Mouse (Mus musculus) neural tube, embryonic 14.5 days (tissue): ENCODE measurements at regions not wholly inside any gene's neighbourhood (a gene's known extent, or its start where the extent isn't known, plus 50 kb on each side); places are given as distances from the start of the nearest gene placed in this dataset.
A peak's percentile ranks its signal among the peaks of the same experiment; 100 is the strongest.

Experiments
- ATAC-seq: fragments of 200-750 bp; cut with Nextera tagmentation; 2 replicates; pipeline ENCODE4 v1.8.0; 2017; ENCODE audit warnings: low read depth, mild to moderate bottlenecking, moderate TSS enrichment, moderate library complexity
- H3K27ac ChIP-seq: fragments of 300-500 bp; sonication (generic); 2 replicates; pipeline ENCODE4 v1.5.1; 2014; ENCODE audit warnings: low read depth, mild to moderate bottlenecking, control low read depth, low read length, moderate library complexity, mixed read lengths
- H3K27me3 ChIP-seq: fragments of 300-500 bp; sonication (generic); 2 replicates; pipeline ENCODE4 v1.6.1; 2014; ENCODE audit warnings: low read length; ENCODE audit not compliant: control insufficient read depth, insufficient read depth
- H3K36me3 ChIP-seq: fragments of 300-500 bp; sonication (generic); 2 replicates; pipeline ENCODE4 v1.6.1; 2014; ENCODE audit warnings: low read length, mixed read lengths; ENCODE audit not compliant: control insufficient read depth, insufficient read depth
- H3K4me1 ChIP-seq: fragments of 300-500 bp; sonication (generic); 2 replicates; pipeline ENCODE4 v1.6.1; 2014; ENCODE audit warnings: low read length; ENCODE audit not compliant: control insufficient read depth, insufficient read depth
- H3K4me2 ChIP-seq: fragments of 300-500 bp; sonication (generic); 2 replicates; pipeline ENCODE4 v1.6.1; 2014; ENCODE audit warnings: mild to moderate bottlenecking, low read depth, low read length, control low read depth
- H3K4me3 ChIP-seq: fragments of 300-500 bp; sonication (generic); 2 replicates; pipeline ENCODE4 v1.5.1; 2014; ENCODE audit warnings: low read depth, low read length, control low read depth, mixed read lengths
- H3K9ac ChIP-seq: fragments of 300-500 bp; sonication (generic); replicated peaks from 2 replicates; pipeline ENCODE4 v1.6.1; 2014; ENCODE audit warnings: low read depth, mild to moderate bottlenecking, control low read depth, low read length, mixed read lengths
- H3K9me3 ChIP-seq: fragments of 300-500 bp; sonication (generic); 2 replicates; pipeline ENCODE4 v1.6.1; 2016; ENCODE audit warnings: low read length; ENCODE audit not compliant: control insufficient read depth
- WGBS: fragments of 180-500 bp; shearing (Covaris S2); extraction: QIAGEN DNeasy Blood & Tissue Kit; methylation state at CpG from one replicate; pipeline ENCODE4 v1.1.7; 2014; 5-methylcytosine and 5-hydroxymethylcytosine counted together

GRCm38 (mm10) chr13:106591729-106592128 is 345.0 kb downstream of the Ipo11 start:
- 50% methylated on average over 2 of the region's 2 CpGs for WGBS
- H3K36me3 ChIP-seq, result no peaks in the 10 kb centered on the region
- no peak overlapping the region for H3K9ac ChIP-seq
- H3K4me1 ChIP-seq, result no peaks in the 10 kb centered on the region
- H3K27me3 ChIP-seq, result no peaks in the 10 kb centered on the region
- H3K27ac ChIP-seq, result no peak overlapping the region
- no peak overlapping the region for H3K4me2 ChIP-seq
- no peak overlapping the region for H3K4me3 ChIP-seq
- peak; percentile 58; the same call in 1 of the 2 replicates for ATAC-seq
- no peaks in the 10 kb centered on the region for H3K9me3 ChIP-seq

GRCm38 (mm10) chr13:106567658-106568359 is 368.9 kb downstream of the Ipo11 start:
- H3K27me3 ChIP-seq, result no peaks in the 10 kb centered on the region

GRCm38 (mm10) chr13:106562588-106562987 is 374.2 kb downstream of the Ipo11 start:
- Histone ChIP-seq H3K36me3 (no peaks in the 10 kb centered on the region), H3K4me3 (no peak overlapping the region), H3K9me3 (no peaks in the 10 kb centered on the region), H3K27me3 (no peaks in the 10 kb centered on the region), H3K27ac (no peak overlapping the region), H3K4me1 (no peaks in the 10 kb centered on the region), H3K9ac (no peak overlapping the region), H3K4me2 (no peak overlapping the region)
- WGBS, result 82% methylated on average over 1 of the region's 1 CpGs
- no peak for ATAC-seq

More at GRCm38 (mm10) chr13:106567658-106568359, 368.9 kb downstream of the Ipo11 start:
- WGBS, result 42% methylated on average over 9 of the region's 9 CpGs
- no peak overlapping the region for H3K9ac ChIP-seq
- peak; percentile 82 for ATAC-seq
- H3K4me1 ChIP-seq, result no peaks in the 10 kb centered on the region
- no peak overlapping the region for H3K4me2 ChIP-seq
- H3K9me3 ChIP-seq, result no peaks in the 10 kb centered on the region
- H3K36me3 ChIP-seq, result no peaks in the 10 kb centered on the region
- no peak overlapping the region for H3K4me3 ChIP-seq
- H3K27ac ChIP-seq, result peak overlapping the region; percentile 53; the same call in 1 of the 2 replicates

- H3K9ac ChIP-seq, result no peak overlapping the region
- no peak for ATAC-seq
These were observed 374.6 kb downstream of the Ipo11 start for GRCm38 (mm10) chr13:106562161-106562560.

GRCm38 (mm10) chr13:106525406-106526206 is 411.2 kb downstream of the Ipo11 start:
- no peak overlapping the region for H3K4me3 ChIP-seq
- no peaks in the 10 kb centered on the region for H3K27me3 ChIP-seq
- 88% methylated on average over 11 of the region's 11 CpGs for WGBS
- ATAC-seq, result no peak
- no peak overlapping the region for H3K27ac ChIP-seq
- no peak overlapping the region for H3K4me2 ChIP-seq
- H3K36me3 ChIP-seq, result no peaks in the 10 kb centered on the region
- H3K4me1 ChIP-seq, result no peaks in the 10 kb centered on the region
- no peaks in the 10 kb centered on the region for H3K9me3 ChIP-seq
- no peak overlapping the region for H3K9ac ChIP-seq

More at GRCm38 (mm10) chr13:106562161-106562560, 374.6 kb downstream of the Ipo11 start:
- Histone ChIP-seq H3K27ac (no peak overlapping the region), H3K27me3 (no peaks in the 10 kb centered on the region), H3K36me3 (no peaks in the 10 kb centered on the region), H3K4me3 (no peak overlapping the region), H3K4me2 (no peak overlapping the region), H3K9me3 (no peaks in the 10 kb centered on the region), H3K4me1 (no peaks in the 10 kb centered on the region)
- WGBS, result 70% methylated on average over 4 of the region's 4 CpGs

- no peak for ATAC-seq
- WGBS, result 80% methylated on average over 5 of the region's 5 CpGs
These were observed 422.1 kb downstream of the Ipo11 start for GRCm38 (mm10) chr13:106514510-106515169.

GRCm38 (mm10) chr13:106513669-106514068 is 423.1 kb downstream of the Ipo11 start:
- Histone ChIP-seq H3K9ac (no peak overlapping the region), H3K4me3 (no peak overlapping the region), H3K9me3 (no peaks in the 10 kb centered on the region), H3K27me3 (no peaks in the 10 kb centered on the region), H3K4me1 (no peaks in the 10 kb centered on the region), H3K36me3 (no peaks in the 10 kb centered on the region), H3K27ac (no peak overlapping the region), H3K4me2 (no peak overlapping the region)
- 71% methylated on average over 4 of the region's 4 CpGs for WGBS
- ATAC-seq, result no peak

More at GRCm38 (mm10) chr13:106514510-106515169, 422.1 kb downstream of the Ipo11 start:
- H3K27me3 ChIP-seq, result no peaks in the 10 kb centered on the region
- no peak overlapping the region for H3K9ac ChIP-seq
- H3K4me2 ChIP-seq, result no peak overlapping the region
- H3K36me3 ChIP-seq, result no peaks in the 10 kb centered on the region
- no peaks in the 10 kb centered on the region for H3K9me3 ChIP-seq
- H3K27ac ChIP-seq, result no peak overlapping the region
- no peak overlapping the region for H3K4me3 ChIP-seq
- no peaks in the 10 kb centered on the region for H3K4me1 ChIP-seq

GRCm38 (mm10) chr13:106510435-106510834 is 426.3 kb downstream of the Ipo11 start:
- 80% methylated on average over 6 of the region's 6 CpGs for WGBS
- no peaks in the 10 kb centered on the region for H3K27me3 ChIP-seq
- no peak overlapping the region for H3K9ac ChIP-seq
- H3K4me2 ChIP-seq, result no peak overlapping the region
- no peaks in the 10 kb centered on the region for H3K36me3 ChIP-seq
- no peaks in the 10 kb centered on the region for H3K9me3 ChIP-seq
- no peaks in the 10 kb centered on the region for H3K4me1 ChIP-seq
- no peak for ATAC-seq
- H3K4me3 ChIP-seq, result no peak overlapping the region
- no peak overlapping the region for H3K27ac ChIP-seq

GRCm38 (mm10) chr13:106501273-106501672 is 435.5 kb downstream of the Ipo11 start:
- no peaks in the 10 kb centered on the region for H3K9me3 ChIP-seq
- no peak overlapping the region for H3K9ac ChIP-seq
- 80% methylated on average over 6 of the region's 6 CpGs for whole genome bisulfite sequencing

More at GRCm38 (mm10) chr13:106501273-106501672, 435.5 kb downstream of the Ipo11 start:
- no peak overlapping the region for H3K27ac ChIP-seq
- H3K4me1 ChIP-seq, result no peaks in the 10 kb centered on the region
- no peak overlapping the region for H3K4me3 ChIP-seq
- no peaks in the 10 kb centered on the region for H3K27me3 ChIP-seq
- no peak overlapping the region for H3K4me2 ChIP-seq
- H3K36me3 ChIP-seq, result no peaks in the 10 kb centered on the region
- ATAC-seq, result no peak
